Mouse (Mus musculus) MEL (cell line): ENCODE data around the gene Cabp2. TPM values are rescaled to one million over a fixed set of nuclear protein-coding genes. Genes with fewer than 3 reads are reported as not detected.
A peak's percentile ranks its signal among the peaks of the same experiment; 100 is the strongest.

Experiments
- DNase-seq: peaks from one replicate; pipeline ENCODE4 v3.0.0; 2011; ENCODE audit warnings: low read depth, low spot score
- H3K27ac ChIP-seq: 2 replicates; pipeline ENCODE4 v1.5.1; 2012; ENCODE audit warnings: low read depth, mild to moderate bottlenecking, control low read depth, low read length, moderate library complexity; ENCODE audit not compliant: control insufficient read depth
- H3K27me3 ChIP-seq, 2 experiments: fragments of 150-350 bp in 1 of 2; sonication (generic) in 1 of 2; 2 replicates each; pipeline ENCODE4 v1.6.1; 2012; ENCODE audit warnings: low read length in 2 of 2, mild to moderate bottlenecking in 2 of 2, improper control_type of control experiment in 1 of 2, moderate library complexity in 1 of 2; ENCODE audit not compliant: insufficient read depth in 2 of 2, control insufficient read depth in 1 of 2
- H3K36me3 ChIP-seq, 2 experiments: 2 replicates each; pipeline ENCODE4 v1.6.1; 2012 to 2014; ENCODE audit warnings: low read length in 2 of 2, improper control_type of control experiment in 1 of 2, inconsistent platforms in 1 of 2, mild to moderate bottlenecking in 1 of 2; ENCODE audit not compliant: insufficient read depth in 2 of 2, control insufficient read depth in 1 of 2
- H3K4me1 ChIP-seq, 2 experiments: fragments of 150-350 bp in 1 of 2; sonication (generic) in 1 of 2; 2 replicates each; pipeline ENCODE4 v1.6.1; 2012; ENCODE audit warnings: low read length in 2 of 2, improper control_type of control experiment in 1 of 2, mild to moderate bottlenecking in 1 of 2; ENCODE audit not compliant: insufficient read depth in 2 of 2, control insufficient read depth in 1 of 2
- H3K4me3 ChIP-seq, 2 experiments: fragments of 150-350 bp in 1 of 2; sonication (generic) in 1 of 2; 2 replicates each; pipeline ENCODE4 v1.5.1; 2012; ENCODE audit warnings: low read depth in 2 of 2, low read length in 2 of 2, mild to moderate bottlenecking in 2 of 2, moderate library complexity in 2 of 2, control low read depth in 1 of 2, improper control_type of control experiment in 1 of 2; ENCODE audit not compliant: control insufficient read depth in 1 of 2, insufficient read depth in 1 of 2
- H3K79me2 ChIP-seq: 2 replicates; pipeline ENCODE4 v1.6.1; 2012; ENCODE audit warnings: mild to moderate bottlenecking, low read length, moderate library complexity; ENCODE audit not compliant: control insufficient read depth, poor library complexity, insufficient read depth
- H3K9ac ChIP-seq: 2 replicates; pipeline ENCODE4 v1.6.1; 2012; ENCODE audit warnings: low read depth, mild to moderate bottlenecking, control low read depth, low read length, moderate library complexity; ENCODE audit not compliant: control insufficient read depth, poor library complexity, severe bottlenecking
- H3K9me3 ChIP-seq: fragments of 150-350 bp; sonication (generic); replicated peaks from 2 replicates; pipeline ENCODE4 v1.6.1; 2012; ENCODE audit warnings: mild to moderate bottlenecking, low read length, improper control_type of control experiment, moderate library complexity; ENCODE audit not compliant: insufficient read depth
- CHD2 ChIP-seq: IDR thresholded peaks from 2 replicates; pipeline ENCODE4 v1.6.1; 2011; ENCODE audit warnings: low read length, improper control_type of control experiment
- CTCF ChIP-seq, 3 experiments: IDR thresholded peaks in 2 of 3; conservative IDR thresholded peaks in 1 of 3; 2 replicates each; pipeline ENCODE4 v1.5.1; 2011 to 2012; ENCODE audit warnings: low read length in 3 of 3, low read depth in 2 of 3, mild to moderate bottlenecking in 2 of 3, improper control_type of control experiment in 1 of 3, inconsistent platforms in 1 of 3, mixed read lengths in 1 of 3, moderate library complexity in 1 of 3; ENCODE audit not compliant: control insufficient read depth in 1 of 3, insufficient read depth in 1 of 3, poor library complexity in 1 of 3, severe bottlenecking in 1 of 3
- E2F4 ChIP-seq: IDR thresholded peaks from 2 replicates; pipeline ENCODE4 v1.6.1; 2011; ENCODE audit warnings: low read depth, low read length, improper control_type of control experiment, borderline replicate concordance
- ETS1 ChIP-seq: IDR thresholded peaks from 2 replicates; pipeline ENCODE4 v1.6.1; 2012; ENCODE audit warnings: low read depth, mild to moderate bottlenecking, inconsistent platforms, low read length, improper control_type of control experiment, moderate library complexity
- GABPA ChIP-seq: IDR thresholded peaks from 2 replicates; pipeline ENCODE4 v1.6.1; 2012; ENCODE audit warnings: low read depth, mild to moderate bottlenecking, inconsistent platforms, low read length, improper control_type of control experiment, moderate library complexity
- HCFC1 ChIP-seq: IDR thresholded peaks from 2 replicates; pipeline ENCODE4 v1.6.1; 2012; ENCODE audit warnings: low read depth, mild to moderate bottlenecking, inconsistent platforms, low read length, improper control_type of control experiment, moderate library complexity
- JUND ChIP-seq: IDR thresholded peaks from 2 replicates; pipeline ENCODE4 v1.6.1; 2011; ENCODE audit warnings: low read depth, mild to moderate bottlenecking, improper control_type of control experiment, low read length
- KAT2A ChIP-seq: conservative IDR thresholded peaks from 2 replicates; pipeline ENCODE4 v1.6.1; 2012; ENCODE audit warnings: low read depth, low read length, improper control_type of control experiment, inconsistent platforms
- MAX ChIP-seq: IDR thresholded peaks from 2 replicates; pipeline ENCODE4 v1.6.1; 2011; ENCODE audit warnings: low read length, improper control_type of control experiment
- MEF2A ChIP-seq: IDR thresholded peaks from 2 replicates; pipeline ENCODE4 v1.6.1; 2014; ENCODE audit warnings: low read depth, mild to moderate bottlenecking, inconsistent platforms, low read length, improper control_type of control experiment; ENCODE audit not compliant: poor library complexity, insufficient replicate concordance, severe bottlenecking; ENCODE audit errors: extremely low read depth
- MYB ChIP-seq: IDR thresholded peaks from 2 replicates; pipeline ENCODE4 v1.6.1; 2011; ENCODE audit warnings: mild to moderate bottlenecking, low read depth, low read length, improper control_type of control experiment
- MYC ChIP-seq: IDR thresholded peaks from 2 replicates; pipeline ENCODE4 v1.6.1; 2011; ENCODE audit warnings: low read depth, mild to moderate bottlenecking, low read length, improper control_type of control experiment, moderate library complexity
- NELFE ChIP-seq: IDR thresholded peaks from 2 replicates; pipeline ENCODE4 v1.6.1; 2011; ENCODE audit warnings: low read depth, low read length, improper control_type of control experiment
- POLR2A ChIP-seq, 2 experiments: IDR thresholded peaks; 2 replicates each; pipeline ENCODE4 v1.6.1; 2011 to 2012; ENCODE audit warnings: low read length in 2 of 2, mild to moderate bottlenecking in 2 of 2, control low read depth in 1 of 2, improper control_type of control experiment in 1 of 2, low read depth in 1 of 2, moderate library complexity in 1 of 2; ENCODE audit not compliant: control insufficient read depth in 1 of 2, insufficient read depth in 1 of 2, poor library complexity in 1 of 2
- POLR2AphosphoS2 ChIP-seq: IDR thresholded peaks from 2 replicates; pipeline ENCODE4 v1.6.1; 2011; ENCODE audit warnings: low read length, improper control_type of control experiment
- RAD21 ChIP-seq: IDR thresholded peaks from 2 replicates; pipeline ENCODE4 v1.6.1; 2011; ENCODE audit warnings: mild to moderate bottlenecking, low read depth, low read length, improper control_type of control experiment
- RCOR1 ChIP-seq: IDR thresholded peaks from 2 replicates; pipeline ENCODE4 v1.6.1; 2012; ENCODE audit warnings: low read depth, mild to moderate bottlenecking, inconsistent platforms, low read length, improper control_type of control experiment
- SIN3A ChIP-seq: IDR thresholded peaks from 2 replicates; pipeline ENCODE4 v1.6.1; 2012; ENCODE audit warnings: low read length, improper control_type of control experiment, inconsistent platforms
- SMC3 ChIP-seq: IDR thresholded peaks from 2 replicates; pipeline ENCODE4 v1.6.1; 2011; ENCODE audit warnings: low read depth, low read length, improper control_type of control experiment
- TAL1 ChIP-seq: IDR thresholded peaks from 2 replicates; pipeline ENCODE4 v1.6.1; 2012; ENCODE audit warnings: mild to moderate bottlenecking, inconsistent platforms, low read length, moderate library complexity, mixed read lengths
- TBP ChIP-seq: IDR thresholded peaks from 2 replicates; pipeline ENCODE4 v1.8.0; 2011; ENCODE audit warnings: low read depth, low read length, improper control_type of control experiment
- TCF12 ChIP-seq: IDR thresholded peaks from 2 replicates; pipeline ENCODE4 v1.6.1; 2014; ENCODE audit warnings: low read depth, mild to moderate bottlenecking, inconsistent platforms, low read length, improper control_type of control experiment, moderate library complexity
- UBTF ChIP-seq: IDR thresholded peaks from 2 replicates; pipeline ENCODE4 v1.6.1; 2012; ENCODE audit warnings: low read depth, mild to moderate bottlenecking, inconsistent platforms, low read length, improper control_type of control experiment, moderate library complexity, borderline replicate concordance; ENCODE audit not compliant: insufficient read depth
- USF1 ChIP-seq: IDR thresholded peaks from 2 replicates; pipeline ENCODE4 v1.6.1; 2014; ENCODE audit warnings: low read depth, mild to moderate bottlenecking, inconsistent platforms, low read length, improper control_type of control experiment, moderate library complexity
- ZC3H11A ChIP-seq: IDR thresholded peaks from 2 replicates; pipeline ENCODE4 v1.6.1; 2012; ENCODE audit warnings: low read depth, mild to moderate bottlenecking, inconsistent platforms, low read length, improper control_type of control experiment
- ZKSCAN1 ChIP-seq: IDR thresholded peaks from 2 replicates; pipeline ENCODE4 v1.6.1; 2012; ENCODE audit warnings: low read depth, mild to moderate bottlenecking, inconsistent platforms, low read length, improper control_type of control experiment, moderate library complexity
- ZMIZ1 ChIP-seq: IDR thresholded peaks from 2 replicates; pipeline ENCODE4 v1.6.1; 2012; ENCODE audit warnings: low read depth, mild to moderate bottlenecking, inconsistent platforms, low read length, improper control_type of control experiment, moderate library complexity
- polyA plus RNA-seq, 2 experiments: library from polyadenylated mRNA; stranded (reverse) in 1 of 2; unstranded in 1 of 2; fragments of >175 nt in 1 of 2; fragments of >200 nt in 1 of 2; gene quantifications; 2 replicates each; pipeline versions ENCODE4 v1.2.1 to v1.2.4; 2012; ENCODE audit warnings: low replicate concordance in 2 of 2, low read depth in 1 of 2; ENCODE audit not compliant: insufficient read length in 2 of 2, insufficient read depth in 1 of 2, missing spikeins in 1 of 2
- total RNA-seq: library from RNA; depleted of rRNA; stranded (reverse); fragments of 300-350 nt; gene quantifications from 2 replicates; pipeline ENCODE4 v1.2.3, GENCODE M21; 2012

Cabp2 gene
- total and polyA plus RNA-seq, 3 experiments: 0.14 TPM; not detected in 2

DNA sequence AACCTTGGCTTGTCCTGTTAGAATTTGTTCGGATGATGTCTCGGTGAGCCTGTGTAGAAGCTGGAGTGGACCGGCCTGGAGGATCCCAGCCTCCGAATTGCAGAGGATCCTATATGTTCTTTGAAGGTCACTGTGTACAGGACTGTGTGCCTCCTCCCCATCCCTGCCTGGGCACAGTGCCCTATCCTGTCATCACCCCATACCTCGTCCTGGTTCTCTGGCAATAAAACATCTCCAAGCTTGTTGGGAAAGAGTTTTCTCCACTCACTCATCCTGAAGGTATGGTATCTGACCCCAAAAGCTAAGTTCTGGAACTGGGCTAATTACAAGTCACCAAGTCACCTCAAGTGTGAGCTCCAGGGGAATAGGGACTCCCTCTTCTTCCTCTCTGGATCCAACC is 5.7 kb downstream of the Cabp2 start:
- no peak overlapping the region for H3K27ac ChIP-seq
- TF ChIP-seq POLR2AphosphoS2: no peak
- TF ChIP-seq SIN3A: no peak
- no peak for TF ChIP-seq NELFE
- no peak for TF ChIP-seq CHD2
- no peak for TF ChIP-seq MYB
- TF ChIP-seq TCF12: no peak
- TF ChIP-seq ZKSCAN1: no peak
- no peak for TF ChIP-seq MYC
- no peak for TF ChIP-seq USF1
- TF ChIP-seq, all 39 proteins: peak for 0
- Histone ChIP-seq H3K36me3 (peaks cover 0 to 8% of the 10 kb centered on the region in 2 experiments; a peak in 2 of 4 replicates), H3K27me3 (no peaks in the 10 kb centered on the region; a peak in 2 of 4 replicates), H3K9ac (no peak overlapping the region), H3K9me3 (no peaks in the 10 kb centered on the region), H3K79me2 (no peaks in the 10 kb centered on the region), H3K4me3 (no peak overlapping the region), H3K4me1 (no peaks in the 10 kb centered on the region)
- no peak for DNase-seq

- peak in 2 of 3 experiments; percentile 15 to 27; a peak in 4 of 6 replicates for TF ChIP-seq CTCF (IDR thresholded peaks at IDR 0.05 in 2 of 3, conservative IDR thresholded peaks at IDR 0.05 in 1 of 3; ENCODE audit: control insufficient read depth in 1 of 3, insufficient read depth in 1 of 3, low read depth in 2 of 3, low read length in 3 of 3, poor library complexity in 1 of 3, severe bottlenecking in 1 of 3)
- TF ChIP-seq MAX: no peak
- TF ChIP-seq POLR2A (IDR thresholded peaks at IDR 0.05; ENCODE audit: control insufficient read depth in 1 of 2, insufficient read depth in 1 of 2, low read depth in 1 of 2, low read length in 2 of 2, poor library complexity in 1 of 2): 0 out of 4 replicates have a peak, but pooled peaks of 1 of the 2 experiments have one; percentile 24
- Histone ChIP-seq H3K27ac (peak overlapping the region; percentile 62), H3K4me3 (peak overlapping the region; percentile 49 to 64), H3K9ac (peak overlapping the region; percentile 56), H3K9me3 (no peaks in the 10 kb centered on the region), H3K27me3 (no peaks in the 10 kb centered on the region), H3K36me3 (peaks cover 0 to 8% of the 10 kb centered on the region in 2 experiments; a peak in 2 of 4 replicates), H3K79me2 (no peaks in the 10 kb centered on the region), H3K4me1 (peaks cover 0 to 5% of the 10 kb centered on the region in 2 experiments; a peak in 2 of 4 replicates)
- peak; percentile 73 for DNase-seq
Observed at GRCm38 (mm10) chr19:4088146-4088545, 6.8 kb downstream of the Cabp2 start.

GRCm38 (mm10) chr19:4089128-4089527 is 7.8 kb downstream of the Cabp2 start:
- Histone ChIP-seq H3K36me3 (peaks cover 0 to 8% of the 10 kb centered on the region in 2 experiments; a peak in 2 of 4 replicates), H3K9me3 (no peaks in the 10 kb centered on the region), H3K4me1 (peaks cover 0 to 5% of the 10 kb centered on the region in 2 experiments; a peak in 2 of 4 replicates), H3K79me2 (no peaks in the 10 kb centered on the region), H3K9ac (no peak overlapping the region), H3K27ac (no peak overlapping the region), H3K4me3 (no peak overlapping the region), H3K27me3 (no peaks in the 10 kb centered on the region)
- TF ChIP-seq GABPA (no peak), ETS1 (no peak), RAD21 (no peak), JUND (no peak), MYC (no peak), NELFE (no peak), TBP (no peak), KAT2A (no peak), TAL1 (no peak), SIN3A (no peak), E2F4 (no peak), UBTF (no peak), ZMIZ1 (no peak), RCOR1 (no peak), MAX (no peak), HCFC1 (no peak), POLR2AphosphoS2 (no peak), ZC3H11A (no peak), SMC3 (no peak), MEF2A (no peak)
- DNase-seq: no peak
